Mouse (Mus musculus): Measurements from ENCODE around the gene Nyx. TPM values are rescaled to one million over a fixed set of nuclear protein-coding genes. Genes with fewer than 3 reads are reported as not detected.
"Not testable (repeated sequence)": the region's sequence is repeated elsewhere in the genome, so short reads cannot be mapped to it uniquely, and the experiment has no call there.

The Nyx gene
- 0.10 and 0.16 TPM in 2 replicates for polyA plus RNA-seq (2015; fragmentation: Nextera tagmentation; extraction: Ambion mirVana)

GRCm38 (mm10) chrX:13465810-13466209 is at the start of gene Nyx:
Gene Nyx (plus strand): TSS chrX:13466110.
- Histone ChIP-seq H3K27me3 (peaks cover 2% of the 10 kb centered on the region; the same call in 1 of the 2 replicates), H3K4me2 (replicated peaks) (no peak within 1 kb of the TSS), H3K36me3 (no peaks in the 10 kb centered on the region), H3K27ac (no peak within 1 kb of the TSS), H3K9ac (replicated peaks) (no peak within 1 kb of the TSS), H3K4me3 (replicated peaks) (no peak within 1 kb of the TSS), H3K4me1 (replicated peaks) (no peaks in the 10 kb centered on the region), H3K9me3 (no peaks in the 10 kb centered on the region)
- ATAC-seq: no peak
- 81% methylated on average over 3 of the region's 3 CpGs for WGBS

GRCm38 (mm10) chrX:13422047-13422446 is 43.9 kb upstream of the Nyx start:
- H3K4me3 ChIP-seq (replicated peaks): no peak overlapping the region
- H3K9me3 ChIP-seq: no peaks in the 10 kb centered on the region
- H3K27me3 ChIP-seq: no peaks in the 10 kb centered on the region; the same call in 1 of the 2 replicates
- no peak overlapping the region for H3K4me2 ChIP-seq (replicated peaks)
- WGBS: 70% methylated on average over 4 of the region's 4 CpGs
- H3K9ac ChIP-seq (replicated peaks): no peak overlapping the region
- no peak for ATAC-seq
- H3K36me3 ChIP-seq: no peaks in the 10 kb centered on the region
- no peak overlapping the region for H3K27ac ChIP-seq
- no peaks in the 10 kb centered on the region for H3K4me1 ChIP-seq (replicated peaks)

- WGBS: 55% methylated on average over 6 of the region's 6 CpGs
- no peak for ATAC-seq
Observed at GRCm38 (mm10) chrX:13431421-13431820, 34.5 kb upstream of the Nyx start.

GRCm38 (mm10) chrX:13436042-13436441 is 29.9 kb upstream of the Nyx start:
- not testable (repeated sequence) for H3K4me3 ChIP-seq (replicated peaks); H3K4me2 ChIP-seq (replicated peaks); H3K9me3 ChIP-seq; H3K4me1 ChIP-seq (replicated peaks); H3K9ac ChIP-seq (replicated peaks); ATAC-seq; H3K27me3 ChIP-seq; H3K36me3 ChIP-seq; H3K27ac ChIP-seq
- 100% methylated on average over 2 of the region's 2 CpGs for WGBS

More at GRCm38 (mm10) chrX:13431421-13431820, 34.5 kb upstream of the Nyx start:
- Histone ChIP-seq H3K9me3 (no peaks in the 10 kb centered on the region), H3K36me3 (no peaks in the 10 kb centered on the region), H3K27ac (no peak overlapping the region), H3K4me3 (replicated peaks) (no peak overlapping the region), H3K9ac (replicated peaks) (no peak overlapping the region), H3K27me3 (peaks cover 4% of the 10 kb centered on the region), H3K4me1 (replicated peaks) (no peaks in the 10 kb centered on the region), H3K4me2 (replicated peaks) (no peak overlapping the region)

GRCm38 (mm10) chrX:13456544-13456943 is 9.4 kb upstream of the Nyx start:
- not testable (repeated sequence) for H3K9me3 ChIP-seq; H3K4me1 ChIP-seq (replicated peaks); H3K27ac ChIP-seq; H3K27me3 ChIP-seq; H3K36me3 ChIP-seq; H3K4me3 ChIP-seq (replicated peaks); H3K4me2 ChIP-seq (replicated peaks); H3K9ac ChIP-seq (replicated peaks); ATAC-seq
- 86% methylated on average over 9 of the region's 9 CpGs for WGBS

- Histone ChIP-seq H3K4me3 (replicated peaks) (no peak overlapping the region), H3K9ac (replicated peaks) (no peak overlapping the region), H3K27ac (no peak overlapping the region), H3K4me2 (replicated peaks) (no peak overlapping the region), H3K9me3 (no peaks in the 10 kb centered on the region), H3K27me3 (0 out of 2 replicates have a peak, but pooled peaks cover 2% of the 10 kb centered on the region), H3K36me3 (no peaks in the 10 kb centered on the region), H3K4me1 (replicated peaks) (no peaks in the 10 kb centered on the region)
- 88% methylated on average over 1 of the region's 1 CpGs for WGBS
- no peak for ATAC-seq
Observed at GRCm38 (mm10) chrX:13458766-13459165, 7.1 kb upstream of the Nyx start.

GRCm38 (mm10) chrX:13461266-13462261 is 4.3 kb upstream of the Nyx start:
- Histone ChIP-seq H3K4me2 (replicated peaks) (peak overlapping the region; percentile 54), H3K9me3 (no peaks in the 10 kb centered on the region), H3K36me3 (no peaks in the 10 kb centered on the region), H3K4me3 (replicated peaks) (peak overlapping the region; percentile 36), H3K4me1 (replicated peaks) (no peaks in the 10 kb centered on the region), H3K27ac (peak overlapping the region; percentile 71), H3K9ac (replicated peaks) (peak overlapping the region; percentile 59), H3K27me3 (0 out of 2 replicates have a peak, but pooled peaks cover 2% of the 10 kb centered on the region)
- 19% methylated on average over 46 of the region's 46 CpGs for WGBS
- peak; percentile 97 for ATAC-seq

GRCm38 (mm10) chrX:13462982-13463517 is 2.9 kb upstream of the Nyx start:
- peaks cover 2% of the 10 kb centered on the region; the same call in 1 of the 2 replicates for H3K27me3 ChIP-seq
- no peak overlapping the region for H3K4me2 ChIP-seq (replicated peaks)
- H3K27ac ChIP-seq: no peak overlapping the region
- no peak overlapping the region for H3K9ac ChIP-seq (replicated peaks)
- no peak for ATAC-seq
- no peaks in the 10 kb centered on the region for H3K9me3 ChIP-seq
- no peaks in the 10 kb centered on the region for H3K36me3 ChIP-seq
- WGBS: 88% methylated on average over 2 of the region's 2 CpGs
- H3K4me1 ChIP-seq (replicated peaks): no peaks in the 10 kb centered on the region
- H3K4me3 ChIP-seq (replicated peaks): no peak overlapping the region

- WGBS: 92% methylated on average over 2 of the region's 2 CpGs
Observed at GRCm38 (mm10) chrX:13466681-13467080, 771 bp downstream of the Nyx start.

GRCm38 (mm10) chrX:13467121-13467571 is 1.2 kb downstream of the Nyx start:
- no peak overlapping the region for H3K4me3 ChIP-seq (replicated peaks)
- H3K4me1 ChIP-seq (replicated peaks): no peaks in the 10 kb centered on the region
- no peak overlapping the region for H3K9ac ChIP-seq (replicated peaks)
- 70% methylated on average over 6 of the region's 6 CpGs for WGBS
- H3K36me3 ChIP-seq: no peaks in the 10 kb centered on the region
- H3K27ac ChIP-seq: no peak overlapping the region
- H3K27me3 ChIP-seq: no peaks in the 10 kb centered on the region; the same call in 1 of the 2 replicates
- H3K9me3 ChIP-seq: no peaks in the 10 kb centered on the region
- H3K4me2 ChIP-seq (replicated peaks): no peak overlapping the region
- ATAC-seq: no peak

More at GRCm38 (mm10) chrX:13466681-13467080, 771 bp downstream of the Nyx start:
- no peak overlapping the region for H3K27ac ChIP-seq
- no peaks in the 10 kb centered on the region for H3K9me3 ChIP-seq
- no peak for ATAC-seq
- H3K4me3 ChIP-seq (replicated peaks): no peak overlapping the region
- H3K4me2 ChIP-seq (replicated peaks): no peak overlapping the region
- H3K9ac ChIP-seq (replicated peaks): no peak overlapping the region
- no peaks in the 10 kb centered on the region; the same call in 1 of the 2 replicates for H3K27me3 ChIP-seq
- no peaks in the 10 kb centered on the region for H3K4me1 ChIP-seq (replicated peaks)
- H3K36me3 ChIP-seq: no peaks in the 10 kb centered on the region

- Histone ChIP-seq H3K27me3 (no peaks in the 10 kb centered on the region; the same call in 1 of the 2 replicates), H3K27ac (no peak overlapping the region), H3K4me3 (replicated peaks) (no peak overlapping the region), H3K9me3 (no peaks in the 10 kb centered on the region), H3K36me3 (no peaks in the 10 kb centered on the region), H3K4me1 (replicated peaks) (no peaks in the 10 kb centered on the region), H3K9ac (replicated peaks) (no peak overlapping the region), H3K4me2 (replicated peaks) (no peak overlapping the region)
- no peak for ATAC-seq
- 75% methylated on average over 9 of the region's 9 CpGs for whole genome bisulfite sequencing
Observed at GRCm38 (mm10) chrX:13469160-13470116, 3.5 kb downstream of the Nyx start.

Data from midbrain, embryonic 13.5 days (tissue).